Mouse (Mus musculus): ENCODE measurements around the gene Lbx1. TPM values are rescaled to one million over a fixed set of nuclear protein-coding genes. Genes with fewer than 3 reads are reported as not detected.
A peak's percentile ranks its signal among the peaks of the same experiment; 100 is the strongest.

Lbx1 gene
- 0.08 TPM in 1 of 2 replicates, not detected in the other for polyA plus RNA-seq (2015; fragmentation: Nextera tagmentation; extraction: Ambion mirVana)

GRCm38 (mm10) chr19:45235766-45236362 lies at the start of gene Lbx1:
Lbx1 (minus strand) TSS chr19:45235812.
- H3K9ac ChIP-seq = peak within 1 kb of the TSS; percentile 10; the same call in 1 of the 2 replicates
- peaks cover 23% of the 10 kb centered on the region for H3K4me1 ChIP-seq (replicated peaks)
- peak within 1 kb of the TSS; percentile 32 for H3K4me3 ChIP-seq (replicated peaks)
- H3K27me3 ChIP-seq (replicated peaks) = peaks cover 97% of the 10 kb centered on the region
- no peak within 1 kb of the TSS for H3K27ac ChIP-seq
- H3K36me3 ChIP-seq = no peaks in the 10 kb centered on the region
- H3K4me2 ChIP-seq (replicated peaks) = peak within 1 kb of the TSS; percentile 70
- under 1% methylated on average over 30 of the region's 30 CpGs for WGBS
- ATAC-seq = no peak; the same call in 1 of the 2 replicates
- H3K9me3 ChIP-seq = no peaks in the 10 kb centered on the region

- WGBS = 10% methylated on average over 10 of the region's 10 CpGs
- H3K9ac ChIP-seq = no peak overlapping the region
- H3K4me3 ChIP-seq (replicated peaks) = no peak overlapping the region
- no peak for ATAC-seq
- H3K4me1 ChIP-seq (replicated peaks) = no peaks in the 10 kb centered on the region
- no peak overlapping the region for H3K27ac ChIP-seq
- no peaks in the 10 kb centered on the region for H3K36me3 ChIP-seq
- no peaks in the 10 kb centered on the region for H3K9me3 ChIP-seq
- no peak overlapping the region for H3K4me2 ChIP-seq (replicated peaks)
- peaks cover 2% of the 10 kb centered on the region; the same call in 1 of the 2 replicates for H3K27me3 ChIP-seq (replicated peaks)
Observed at GRCm38 (mm10) chr19:45283302-45283701, 47.7 kb upstream of the Lbx1 start.

- ATAC-seq = no peak
- no peaks in the 10 kb centered on the region for H3K27me3 ChIP-seq (replicated peaks)
- H3K4me2 ChIP-seq (replicated peaks) = no peak overlapping the region
- H3K27ac ChIP-seq = no peak overlapping the region
- H3K9me3 ChIP-seq = no peaks in the 10 kb centered on the region
- no peak overlapping the region for H3K9ac ChIP-seq
- no peaks in the 10 kb centered on the region for H3K36me3 ChIP-seq
- 65% methylated on average over 4 of the region's 4 CpGs for WGBS
- H3K4me1 ChIP-seq (replicated peaks) = no peaks in the 10 kb centered on the region
- no peak overlapping the region for H3K4me3 ChIP-seq (replicated peaks)
Observed at GRCm38 (mm10) chr19:45276196-45276595, 40.6 kb upstream of the Lbx1 start.

GRCm38 (mm10) chr19:45271986-45272385 lies 36.4 kb upstream of the Lbx1 start:
- H3K36me3 ChIP-seq = no peaks in the 10 kb centered on the region
- H3K27ac ChIP-seq = no peak overlapping the region
- H3K9me3 ChIP-seq = no peaks in the 10 kb centered on the region
- H3K27me3 ChIP-seq (replicated peaks) = no peaks in the 10 kb centered on the region
- ATAC-seq = no peak
- no peak overlapping the region for H3K4me3 ChIP-seq (replicated peaks)
- no peak overlapping the region for H3K9ac ChIP-seq
- no peaks in the 10 kb centered on the region for H3K4me1 ChIP-seq (replicated peaks)
- 24% methylated on average over 10 of the region's 10 CpGs for WGBS
- no peak overlapping the region for H3K4me2 ChIP-seq (replicated peaks)

DNA sequence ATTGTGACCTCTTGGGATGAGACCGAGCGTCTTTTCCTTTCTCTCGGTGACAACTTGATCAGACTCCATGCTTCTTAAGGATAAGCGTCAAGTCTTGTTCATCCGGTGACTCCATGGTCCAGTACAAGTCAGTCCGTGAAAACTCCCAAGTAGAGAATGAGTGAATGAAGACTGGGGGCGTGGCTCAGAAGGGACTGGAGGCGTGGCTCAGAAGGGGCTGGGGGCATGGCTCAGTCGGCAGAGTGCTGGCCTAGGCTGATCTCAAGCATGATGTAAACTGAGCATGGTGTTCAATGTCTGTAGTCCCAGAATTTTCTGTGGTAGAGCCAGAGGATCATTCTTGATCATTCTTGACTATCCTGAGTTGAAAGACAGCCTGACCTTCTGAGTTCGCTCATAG lies 27.4 kb upstream of the Lbx1 start:
- no peak for ATAC-seq
- 72% methylated on average over 10 of the region's 10 CpGs for WGBS
- 0 out of 2 replicates have a peak, but pooled peaks cover under 1% of the 10 kb centered on the region for H3K27me3 ChIP-seq (replicated peaks)
- H3K4me1 ChIP-seq (replicated peaks) = no peaks in the 10 kb centered on the region
- no peak overlapping the region for H3K4me2 ChIP-seq (replicated peaks)
- H3K9ac ChIP-seq = no peak overlapping the region
- H3K36me3 ChIP-seq = no peaks in the 10 kb centered on the region
- no peaks in the 10 kb centered on the region for H3K9me3 ChIP-seq
- no peak overlapping the region for H3K4me3 ChIP-seq (replicated peaks)
- no peak overlapping the region for H3K27ac ChIP-seq

DNA sequence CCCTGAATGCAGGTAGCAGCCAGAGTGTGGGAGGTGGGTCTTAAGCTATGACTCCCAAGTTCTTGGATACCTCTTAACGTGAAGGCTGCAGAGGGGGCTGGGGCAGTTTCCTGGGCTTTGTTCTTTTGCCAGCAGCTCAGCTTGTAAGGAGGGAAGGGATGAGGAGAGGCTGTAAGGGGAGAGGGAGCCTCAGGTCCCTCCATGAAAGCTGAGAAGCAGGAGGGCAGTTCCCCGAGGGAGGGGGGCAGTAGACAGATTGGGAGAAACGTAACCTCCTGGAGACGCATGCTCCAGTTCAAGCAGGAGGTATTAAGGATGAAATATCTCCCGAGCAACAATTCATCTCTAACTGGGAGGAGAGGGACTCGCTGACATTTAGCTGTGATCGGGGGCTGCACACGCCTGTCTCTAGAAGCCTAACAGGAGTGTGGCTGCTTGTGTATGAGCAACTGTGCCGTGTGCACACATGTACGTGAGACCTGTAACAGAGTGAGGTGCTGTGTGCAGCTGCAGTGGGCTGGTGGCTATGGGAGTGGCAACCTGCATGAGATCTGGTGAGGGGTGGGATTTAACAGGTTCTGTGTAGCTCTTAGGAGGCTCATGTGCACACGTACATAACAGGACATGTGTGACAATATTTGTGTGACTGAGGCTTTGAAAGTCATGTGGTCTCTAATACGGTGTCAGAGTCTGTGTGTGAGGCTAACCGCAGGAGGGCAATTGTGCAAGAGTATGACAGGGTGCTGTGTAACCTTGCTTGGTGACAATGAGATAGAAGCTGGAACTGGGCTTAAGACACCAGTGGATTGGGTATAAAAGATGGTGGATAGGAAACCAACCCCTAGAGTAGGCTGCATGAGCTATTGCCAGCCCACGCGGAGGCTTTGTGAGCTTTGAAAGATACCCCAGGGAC lies 22.1 kb upstream of the Lbx1 start:
- H3K4me3 ChIP-seq (replicated peaks) = no peak overlapping the region
- H3K27ac ChIP-seq = no peak overlapping the region
- no peak overlapping the region for H3K4me2 ChIP-seq (replicated peaks)
- no peak for ATAC-seq
- H3K36me3 ChIP-seq = no peaks in the 10 kb centered on the region
- H3K4me1 ChIP-seq (replicated peaks) = no peaks in the 10 kb centered on the region
- peaks cover 12% of the 10 kb centered on the region; the same call in 1 of the 2 replicates for H3K27me3 ChIP-seq (replicated peaks)
- WGBS = 51% methylated on average over 15 of the region's 15 CpGs
- no peaks in the 10 kb centered on the region for H3K9me3 ChIP-seq
- H3K9ac ChIP-seq = no peak overlapping the region

DNA sequence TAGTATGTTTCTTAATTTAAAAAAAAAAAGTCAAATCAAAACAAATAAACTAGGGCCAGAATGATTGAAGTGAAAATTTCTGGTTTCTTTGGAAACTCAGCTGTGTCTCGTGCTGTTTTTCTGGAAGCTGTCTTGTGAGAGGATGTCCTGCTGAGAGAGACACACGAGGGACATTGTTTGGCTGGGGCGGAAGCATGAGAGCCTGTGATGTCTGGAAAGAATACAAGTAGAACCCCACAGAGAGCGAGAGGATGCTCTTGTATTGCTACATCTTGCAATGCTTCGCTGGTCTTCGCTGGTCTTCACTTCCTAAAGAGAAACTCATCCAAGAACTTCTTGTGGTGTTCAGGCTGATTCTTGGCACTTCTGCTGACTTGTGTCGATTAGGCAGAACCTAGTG lies 19.2 kb upstream of the Lbx1 start:
- peaks cover 18% of the 10 kb centered on the region; the same call in 1 of the 2 replicates for H3K27me3 ChIP-seq (replicated peaks)
- H3K27ac ChIP-seq = no peak overlapping the region
- 84% methylated on average over 7 of the region's 7 CpGs for WGBS
- H3K36me3 ChIP-seq = no peaks in the 10 kb centered on the region
- no peak overlapping the region for H3K4me2 ChIP-seq (replicated peaks)
- H3K9ac ChIP-seq = no peak overlapping the region
- no peaks in the 10 kb centered on the region for H3K4me1 ChIP-seq (replicated peaks)
- H3K4me3 ChIP-seq (replicated peaks) = no peak overlapping the region
- no peaks in the 10 kb centered on the region for H3K9me3 ChIP-seq
- no peak for ATAC-seq

- Histone ChIP-seq H3K27me3 (replicated peaks) (peaks cover 22% of the 10 kb centered on the region; the same call in 1 of the 2 replicates), H3K4me1 (replicated peaks) (no peaks in the 10 kb centered on the region), H3K4me2 (replicated peaks) (no peak overlapping the region), H3K9me3 (no peaks in the 10 kb centered on the region), H3K36me3 (no peaks in the 10 kb centered on the region), H3K9ac (no peak overlapping the region), H3K4me3 (replicated peaks) (no peak overlapping the region), H3K27ac (no peak overlapping the region)
- 53% methylated on average over 3 of the region's 3 CpGs for WGBS
- no peak for ATAC-seq
Observed at GRCm38 (mm10) chr19:45252436-45252835, 16.8 kb upstream of the Lbx1 start.

DNA sequence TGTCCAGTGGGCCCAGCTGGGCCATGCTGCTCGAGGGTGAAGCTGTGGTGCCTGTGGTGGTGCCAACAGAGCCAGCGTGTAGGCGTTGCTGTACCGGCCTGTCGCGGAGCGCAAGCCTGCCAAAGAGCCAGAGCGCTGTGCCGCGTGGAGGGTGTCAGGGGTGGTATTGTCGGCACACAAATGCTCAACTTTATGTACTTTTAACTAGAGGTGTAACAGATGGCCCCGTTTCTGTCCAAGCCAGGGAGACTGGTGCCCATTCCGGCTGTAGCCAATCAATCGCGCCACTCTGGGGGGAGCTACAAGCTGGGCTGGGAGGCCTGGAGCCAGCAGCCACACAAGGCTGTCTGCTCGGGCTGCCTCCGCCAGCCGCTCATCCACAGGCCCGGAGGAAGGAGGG lies 13.1 kb upstream of the Lbx1 start:
- peaks cover 42% of the 10 kb centered on the region for H3K27me3 ChIP-seq (replicated peaks)
- no peak overlapping the region for H3K4me3 ChIP-seq (replicated peaks)
- ATAC-seq = no peak
- 76% methylated on average over 19 of the region's 19 CpGs for WGBS
- H3K36me3 ChIP-seq = no peaks in the 10 kb centered on the region
- H3K9me3 ChIP-seq = no peaks in the 10 kb centered on the region
- no peak overlapping the region for H3K9ac ChIP-seq
- H3K4me1 ChIP-seq (replicated peaks) = 0 out of 2 replicates have a peak, but pooled peaks cover 2% of the 10 kb centered on the region
- H3K27ac ChIP-seq = no peak overlapping the region
- no peak overlapping the region for H3K4me2 ChIP-seq (replicated peaks)

DNA sequence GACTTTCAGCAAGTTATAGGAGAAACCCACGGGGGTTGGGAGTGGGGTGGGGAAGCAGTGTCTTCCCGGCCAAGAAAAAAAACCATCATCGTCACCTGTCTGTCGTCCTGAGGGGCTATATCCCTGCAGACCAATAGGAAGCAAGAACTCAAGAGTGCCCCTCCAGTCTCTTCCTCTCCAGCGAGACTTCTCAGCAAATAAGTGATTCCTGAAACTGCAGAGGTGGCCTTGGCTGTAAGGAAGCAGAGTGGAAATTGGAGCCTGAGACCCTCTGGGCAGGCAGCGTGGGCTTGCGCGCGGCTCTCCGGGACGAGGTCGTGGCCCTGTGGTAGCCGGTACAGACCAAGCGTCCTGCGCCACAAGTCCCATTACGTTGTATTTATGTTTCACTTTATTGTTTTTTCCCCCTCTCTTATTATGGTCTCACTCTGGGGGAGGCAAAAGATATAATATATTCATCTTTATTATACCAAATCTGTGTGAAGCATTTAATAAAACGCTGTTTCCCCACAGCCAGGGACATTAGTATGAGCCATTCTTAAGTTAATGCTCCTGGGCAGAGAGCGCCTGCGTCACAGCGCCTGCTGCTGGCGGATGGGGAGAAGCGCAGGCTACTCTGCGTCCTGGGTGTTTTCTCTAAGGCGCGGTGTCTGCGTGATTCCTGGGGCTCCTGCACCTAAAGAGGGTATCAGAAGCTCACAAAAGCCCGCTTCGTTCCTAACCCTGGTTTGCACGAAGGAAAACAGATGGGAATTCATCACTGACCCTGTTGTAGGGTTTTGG lies 8.5 kb upstream of the Lbx1 start:
- Histone ChIP-seq H3K4me3 (replicated peaks) (no peak overlapping the region), H3K27ac (no peak overlapping the region), H3K4me1 (replicated peaks) (0 out of 2 replicates have a peak, but pooled peaks cover 2% of the 10 kb centered on the region), H3K27me3 (replicated peaks) (peaks cover 78% of the 10 kb centered on the region), H3K4me2 (replicated peaks) (no peak overlapping the region; the same call in 1 of the 2 replicates), H3K36me3 (no peaks in the 10 kb centered on the region), H3K9ac (no peak overlapping the region), H3K9me3 (no peaks in the 10 kb centered on the region)
- no peak for ATAC-seq
- 3% methylated on average over 29 of the region's 29 CpGs for WGBS

- Histone ChIP-seq H3K9me3 (no peaks in the 10 kb centered on the region), H3K4me1 (replicated peaks) (0 out of 2 replicates have a peak, but pooled peaks cover 2% of the 10 kb centered on the region), H3K27me3 (replicated peaks) (peaks cover 80% of the 10 kb centered on the region), H3K4me3 (replicated peaks) (no peak overlapping the region), H3K4me2 (replicated peaks) (no peak overlapping the region), H3K36me3 (no peaks in the 10 kb centered on the region), H3K9ac (no peak overlapping the region), H3K27ac (no peak overlapping the region)
- WGBS = 3% methylated on average over 5 of the region's 5 CpGs
- ATAC-seq = no peak
Observed at GRCm38 (mm10) chr19:45243264-45243602, 7.6 kb upstream of the Lbx1 start.

Measured in intestine, embryonic 15.5 days (tissue).